Mouse (Mus musculus) stomach, embryonic 15.5 days (tissue): ENCODE results near the gene Inka1. TPM values are rescaled to one million over a fixed set of nuclear protein-coding genes. Genes with fewer than 3 reads are reported as not detected.

ENCODE experiments used
- ATAC-seq: fragments of 200-750 bp; cut with Nextera tagmentation; 2 replicates; pipeline ENCODE4 v1.8.0; 2017; ENCODE audit warnings: low read depth, moderate number of reproducible peaks, moderate TSS enrichment; ENCODE audit not compliant: insufficient read depth, low FRiP score
- H3K27ac ChIP-seq: fragments of 300-500 bp; sonication (generic); 2 replicates; pipeline ENCODE4 v1.5.1; 2015; ENCODE audit warnings: mild to moderate bottlenecking, inconsistent platforms
- H3K27me3 ChIP-seq: fragments of 300-500 bp; sonication (generic); replicated peaks from 2 replicates; pipeline ENCODE4 v1.6.1; 2015; ENCODE audit warnings: inconsistent platforms
- H3K36me3 ChIP-seq: fragments of 300-500 bp; sonication (generic); 2 replicates; pipeline ENCODE4 v1.6.1; 2015; ENCODE audit warnings: inconsistent platforms
- H3K4me1 ChIP-seq: fragments of 300-500 bp; sonication (generic); 2 replicates; pipeline ENCODE4 v1.6.1; 2015; ENCODE audit warnings: inconsistent platforms
- H3K4me2 ChIP-seq: fragments of 300-500 bp; sonication (generic); 2 replicates; pipeline ENCODE4 v1.6.1; 2015; ENCODE audit warnings: mild to moderate bottlenecking, inconsistent platforms
- H3K4me3 ChIP-seq: fragments of 300-500 bp; sonication (generic); replicated peaks from 2 replicates; pipeline ENCODE4 v1.5.1; 2015; ENCODE audit warnings: inconsistent platforms
- H3K9ac ChIP-seq: fragments of 300-500 bp; sonication (generic); 2 replicates; pipeline ENCODE4 v1.6.1; 2015; ENCODE audit warnings: inconsistent platforms
- H3K9me3 ChIP-seq: fragments of 300-500 bp; sonication (generic); 2 replicates; pipeline ENCODE4 v1.6.1; 2016; ENCODE audit warnings: inconsistent platforms
- WGBS: fragments of 180-500 bp; shearing (Covaris S2); methylation state at CpG from one replicate; pipeline ENCODE4 v1.1.7; 2015; 5-methylcytosine and 5-hydroxymethylcytosine counted together
- polyA plus RNA-seq: library from polyadenylated mRNA; unstranded; fragments of >200 nt; fragmentation: Nextera tagmentation; extraction: Ambion mirVana; gene quantifications from 2 replicates; pipeline ENCODE4 v1.2.1, GENCODE M21; 2015

The Inka1 gene
- polyA plus RNA-seq, 1 experiment from 2014 or later, result 54.7 TPM

- Histone ChIP-seq H3K4me3 (no peak overlapping the region), H3K27ac (no peak overlapping the region), H3K9ac (no peak overlapping the region), H3K9me3 (no peaks in the 10 kb centered on the region), H3K36me3 (peaks cover 5% of the 10 kb centered on the region; the same call in 1 of the 2 replicates), H3K4me1 (no peaks in the 10 kb centered on the region), H3K4me2 (no peak overlapping the region), H3K27me3 (no peaks in the 10 kb centered on the region)
- ATAC-seq, result no peak
- 89% methylated on average over 9 of the region's 9 CpGs for WGBS
Observed at GRCm38 (mm10) chr9:107964681-107965080, 21.0 kb downstream of the Inka1 start.

GRCm38 (mm10) chr9:107963700-107964099 lies 22.0 kb downstream of the Inka1 start:
- no peak overlapping the region for H3K9ac ChIP-seq
- no peak overlapping the region for H3K4me2 ChIP-seq
- no peak overlapping the region for H3K4me3 ChIP-seq
- peaks cover 15% of the 10 kb centered on the region; the same call in 1 of the 2 replicates for H3K36me3 ChIP-seq
- no peaks in the 10 kb centered on the region for H3K4me1 ChIP-seq
- 17% methylated on average over 5 of the region's 5 CpGs for WGBS
- no peaks in the 10 kb centered on the region for H3K9me3 ChIP-seq
- no peak overlapping the region for H3K27ac ChIP-seq
- ATAC-seq, result peak; percentile 71; the same call in 1 of the 2 replicates
- H3K27me3 ChIP-seq, result no peaks in the 10 kb centered on the region

- WGBS, result 96% methylated on average over 9 of the region's 9 CpGs
- ATAC-seq, result no peak
Observed at GRCm38 (mm10) chr9:107962916-107963315, 22.8 kb downstream of the Inka1 start.

GRCm38 (mm10) chr9:107961881-107962280 lies 23.8 kb downstream of the Inka1 start:
- Histone ChIP-seq H3K9me3 (no peaks in the 10 kb centered on the region), H3K36me3 (peaks cover 15% of the 10 kb centered on the region; the same call in 1 of the 2 replicates), H3K4me3 (no peak overlapping the region), H3K27ac (no peak overlapping the region; the same call in 1 of the 2 replicates), H3K27me3 (no peaks in the 10 kb centered on the region), H3K4me1 (no peaks in the 10 kb centered on the region), H3K9ac (no peak overlapping the region), H3K4me2 (no peak overlapping the region)
- 55% methylated on average over 5 of the region's 5 CpGs for WGBS
- ATAC-seq, result no peak

More at GRCm38 (mm10) chr9:107962916-107963315, 22.8 kb downstream of the Inka1 start:
- Histone ChIP-seq H3K27ac (no peak overlapping the region), H3K9me3 (no peaks in the 10 kb centered on the region), H3K4me1 (no peaks in the 10 kb centered on the region), H3K27me3 (no peaks in the 10 kb centered on the region), H3K4me3 (no peak overlapping the region), H3K9ac (no peak overlapping the region), H3K36me3 (peaks cover 15% of the 10 kb centered on the region; the same call in 1 of the 2 replicates), H3K4me2 (no peak overlapping the region)

GRCm38 (mm10) chr9:107961351-107961762 lies 24.3 kb downstream of the Inka1 start:
- Histone ChIP-seq H3K9ac (no peak overlapping the region), H3K9me3 (no peaks in the 10 kb centered on the region), H3K27ac (no peak overlapping the region), H3K4me1 (no peaks in the 10 kb centered on the region), H3K4me2 (no peak overlapping the region), H3K4me3 (no peak overlapping the region), H3K27me3 (no peaks in the 10 kb centered on the region), H3K36me3 (peaks cover 15% of the 10 kb centered on the region; the same call in 1 of the 2 replicates)
- WGBS, result 86% methylated on average over 10 of the region's 10 CpGs
- no peak for ATAC-seq

- 76% methylated on average over 4 of the region's 4 CpGs for WGBS
Observed at GRCm38 (mm10) chr9:107960928-107961327, 24.8 kb downstream of the Inka1 start.

GRCm38 (mm10) chr9:107959896-107960295 lies 25.8 kb downstream of the Inka1 start:
- peaks cover 19% of the 10 kb centered on the region; the same call in 1 of the 2 replicates for H3K36me3 ChIP-seq
- no peak for ATAC-seq
- H3K4me2 ChIP-seq, result no peak overlapping the region
- no peak overlapping the region for H3K4me3 ChIP-seq
- no peaks in the 10 kb centered on the region for H3K27me3 ChIP-seq
- no peaks in the 10 kb centered on the region for H3K9me3 ChIP-seq
- H3K27ac ChIP-seq, result no peak overlapping the region
- H3K9ac ChIP-seq, result no peak overlapping the region
- H3K4me1 ChIP-seq, result no peaks in the 10 kb centered on the region
- 59% methylated on average over 6 of the region's 6 CpGs for WGBS

More at GRCm38 (mm10) chr9:107960928-107961327, 24.8 kb downstream of the Inka1 start:
- no peak for ATAC-seq
- Histone ChIP-seq H3K27me3 (no peaks in the 10 kb centered on the region), H3K9ac (no peak overlapping the region), H3K36me3 (peaks cover 18% of the 10 kb centered on the region; the same call in 1 of the 2 replicates), H3K4me3 (no peak overlapping the region), H3K27ac (no peak overlapping the region), H3K4me2 (no peak overlapping the region), H3K4me1 (no peaks in the 10 kb centered on the region), H3K9me3 (no peaks in the 10 kb centered on the region)

- Histone ChIP-seq H3K4me2 (no peak overlapping the region), H3K4me3 (no peak overlapping the region), H3K9ac (no peak overlapping the region), H3K9me3 (no peaks in the 10 kb centered on the region), H3K4me1 (no peaks in the 10 kb centered on the region), H3K27ac (no peak overlapping the region), H3K36me3 (peaks cover 19% of the 10 kb centered on the region; the same call in 1 of the 2 replicates), H3K27me3 (no peaks in the 10 kb centered on the region)
- ATAC-seq, result no peak
- 61% methylated on average over 6 of the region's 6 CpGs for WGBS
Observed at GRCm38 (mm10) chr9:107957141-107957540, 28.5 kb downstream of the Inka1 start.

GRCm38 (mm10) chr9:107955613-107956289 lies 29.9 kb downstream of the Inka1 start:
- Histone ChIP-seq H3K27ac (no peak overlapping the region), H3K36me3 (peaks cover 19% of the 10 kb centered on the region; the same call in 1 of the 2 replicates), H3K27me3 (no peaks in the 10 kb centered on the region), H3K4me3 (no peak overlapping the region), H3K9me3 (no peaks in the 10 kb centered on the region), H3K4me1 (peaks cover 9% of the 10 kb centered on the region), H3K9ac (no peak overlapping the region), H3K4me2 (no peak overlapping the region)
- 72% methylated on average over 6 of the region's 6 CpGs for WGBS
- no peak for ATAC-seq

- H3K9me3 ChIP-seq, result no peaks in the 10 kb centered on the region
- peak overlapping the region; percentile 74; the same call in 1 of the 2 replicates for H3K27ac ChIP-seq
- H3K9ac ChIP-seq, result peak overlapping the region; percentile 60
- ATAC-seq, result peak; percentile 92
- H3K4me2 ChIP-seq, result peak overlapping the region; percentile 91
- H3K36me3 ChIP-seq, result no peaks in the 10 kb centered on the region
- H3K4me1 ChIP-seq, result peaks cover 9% of the 10 kb centered on the region
- WGBS, result 13% methylated on average over 45 of the region's 45 CpGs
- H3K27me3 ChIP-seq, result no peaks in the 10 kb centered on the region
- H3K4me3 ChIP-seq, result peak overlapping the region; percentile 61
Observed at GRCm38 (mm10) chr9:107950460-107951355, 35.0 kb downstream of the Inka1 start.

- no peak for ATAC-seq
- Histone ChIP-seq H3K27me3 (no peaks in the 10 kb centered on the region), H3K9me3 (no peaks in the 10 kb centered on the region), H3K27ac (peak within 1 kb of the TSS; percentile 74; the same call in 1 of the 2 replicates), H3K36me3 (no peaks in the 10 kb centered on the region), H3K4me2 (peak within 1 kb of the TSS; percentile 91), H3K4me3 (peak within 1 kb of the TSS; percentile 61), H3K4me1 (peaks cover 9% of the 10 kb centered on the region), H3K9ac (peak within 1 kb of the TSS; percentile 60)
- 86% methylated on average over 10 of the region's 10 CpGs for WGBS
Observed at GRCm38 (mm10) chr9:107949922-107950235, 35.8 kb downstream of the Inka1 start, which contains the start of gene Traip. Gene Traip, plus strand, starts transcription at chr9:107950136.
